Mouse (Mus musculus): ENCODE measurements around the gene Nav2.

Nav2 gene

GRCm38 (mm10) chr7:49250581-49251307 is 342.2 kb downstream of the Nav2 start:
- no peak for DNase-seq (ENCODE audit: low spot score)

GRCm38 (mm10) chr7:49251308-49251638 is 342.8 kb downstream of the Nav2 start:
- DNase-seq (ENCODE audit: low spot score): no peak

- no peak for DNase-seq (ENCODE audit: low spot score)
These were observed 343.9 kb downstream of the Nav2 start for GRCm38 (mm10) chr7:49252444-49252843.

- DNase-seq (ENCODE audit: low spot score): no peak
These were observed 344.4 kb downstream of the Nav2 start for GRCm38 (mm10) chr7:49252902-49253301.

- DNase-seq (ENCODE audit: low spot score): no peak
These were observed 346.5 kb downstream of the Nav2 start for GRCm38 (mm10) chr7:49255053-49255452.

- no peak for DNase-seq (ENCODE audit: low spot score)
These were observed 348.9 kb downstream of the Nav2 start for GRCm38 (mm10) chr7:49257234-49257906.

GRCm38 (mm10) chr7:49258088-49258487 is 349.6 kb downstream of the Nav2 start:
- DNase-seq (ENCODE audit: low spot score): no peak

- DNase-seq (ENCODE audit: low spot score): no peak
These were observed 353.5 kb downstream of the Nav2 start for GRCm38 (mm10) chr7:49261941-49262511.

GRCm38 (mm10) chr7:49266422-49266821 is 357.9 kb downstream of the Nav2 start:
- DNase-seq (ENCODE audit: low spot score): peak; percentile 45

- DNase-seq (ENCODE audit: low spot score): no peak
These were observed 359.3 kb downstream of the Nav2 start for GRCm38 (mm10) chr7:49267621-49268325.

- no peak for DNase-seq (ENCODE audit: low spot score)
These were observed 359.9 kb downstream of the Nav2 start for GRCm38 (mm10) chr7:49268401-49268921.

- no peak for DNase-seq (ENCODE audit: low spot score)
These were observed 362.3 kb downstream of the Nav2 start for GRCm38 (mm10) chr7:49270855-49271254.

- DNase-seq (ENCODE audit: low spot score): peak; percentile 75
These were observed 364.2 kb downstream of the Nav2 start for GRCm38 (mm10) chr7:49272445-49273439.

GRCm38 (mm10) chr7:49273907-49274656 is 365.6 kb downstream of the Nav2 start:
- DNase-seq (ENCODE audit: low spot score): no peak

- DNase-seq (ENCODE audit: low spot score): no peak
These were observed 366.2 kb downstream of the Nav2 start for GRCm38 (mm10) chr7:49274676-49275075.

GRCm38 (mm10) chr7:49276163-49276562 is 367.6 kb downstream of the Nav2 start:
- no peak for DNase-seq (ENCODE audit: low spot score)

- DNase-seq (ENCODE audit: low spot score): no peak
These were observed 369.2 kb downstream of the Nav2 start for GRCm38 (mm10) chr7:49277685-49278084.

- no peak for DNase-seq (ENCODE audit: low spot score)
These were observed 370.0 kb downstream of the Nav2 start for GRCm38 (mm10) chr7:49278531-49278930.

- no peak for DNase-seq (ENCODE audit: low spot score)
These were observed 371.9 kb downstream of the Nav2 start for GRCm38 (mm10) chr7:49280427-49280826.

GRCm38 (mm10) chr7:49282446-49282845 is 373.9 kb downstream of the Nav2 start:
- no peak for DNase-seq (ENCODE audit: low spot score)

Data from urinary bladder, postnatal 14 days (tissue).